Mouse (Mus musculus): ENCODE measurements around the gene Rab30. TPM values are rescaled to one million over a fixed set of nuclear protein-coding genes. Genes with fewer than 3 reads are reported as not detected.
A peak's percentile ranks its signal among the peaks of the same experiment; 100 is the strongest.
"Not testable (repeated sequence)": the region's sequence is repeated elsewhere in the genome, so short reads cannot be mapped to it uniquely, and the experiment has no call there.

Gene Rab30
- total RNA-seq, 2 experiments from 2014 or later: 40.7 to 43.0 TPM

DNA sequence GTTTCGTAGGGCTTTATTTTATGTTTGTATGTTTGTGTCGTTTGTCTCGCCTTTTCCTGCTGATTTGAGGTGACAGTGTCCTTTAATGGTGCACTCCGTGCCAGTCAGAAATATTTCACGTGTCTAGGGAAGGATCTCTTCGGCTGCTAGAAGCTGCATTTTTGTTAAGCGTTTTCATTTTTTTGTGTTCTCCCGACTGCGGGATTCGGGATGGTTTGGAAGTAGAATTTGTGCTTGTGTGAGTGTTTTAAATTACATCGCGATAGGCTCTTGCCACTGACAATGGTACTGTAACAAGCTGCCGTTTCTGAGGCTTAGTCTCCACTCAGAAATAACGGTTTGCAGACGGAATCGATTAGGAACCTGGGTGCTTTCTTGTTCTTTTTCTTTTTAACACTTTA lies 938 bp downstream of the Rab30 start:
- intact Hi-C loops (cut with DNase I): loop anchor here (5.0 to 10.0 kb wide), 3 partner anchors 95 to 222 kb away; no protein-coding TSS in a partner anchor
- peak in 1 of 2 experiments; percentile 18 for DNase-seq (ENCODE audit: low spot score in 2 of 2)

DNA sequence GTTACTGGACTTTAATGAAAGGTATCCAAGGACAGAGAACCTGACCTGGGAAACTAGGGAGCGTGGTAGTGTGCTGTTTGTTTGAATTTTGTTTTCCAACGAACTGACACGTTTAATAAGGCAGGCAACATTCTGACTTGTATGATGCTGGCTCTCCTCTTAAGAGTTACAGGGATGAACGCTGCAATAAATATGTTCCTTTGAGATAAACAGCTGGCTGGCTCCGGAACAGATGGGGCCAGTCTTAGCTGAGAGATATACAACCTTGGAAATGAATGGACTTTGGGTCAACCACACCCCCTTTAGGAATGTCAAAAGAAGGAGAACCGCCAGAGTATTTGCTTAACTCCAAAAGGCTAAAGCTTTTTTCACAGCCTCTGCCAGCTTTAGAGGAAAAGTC lies 1.4 kb downstream of the Rab30 start:
- no peak for DNase-seq (ENCODE audit: low spot score in 2 of 2)
- intact Hi-C loops (cut with DNase I): loop anchor here (5.0 to 10.0 kb wide), 3 partner anchors 95 to 222 kb away; no protein-coding TSS in a partner anchor

DNA sequence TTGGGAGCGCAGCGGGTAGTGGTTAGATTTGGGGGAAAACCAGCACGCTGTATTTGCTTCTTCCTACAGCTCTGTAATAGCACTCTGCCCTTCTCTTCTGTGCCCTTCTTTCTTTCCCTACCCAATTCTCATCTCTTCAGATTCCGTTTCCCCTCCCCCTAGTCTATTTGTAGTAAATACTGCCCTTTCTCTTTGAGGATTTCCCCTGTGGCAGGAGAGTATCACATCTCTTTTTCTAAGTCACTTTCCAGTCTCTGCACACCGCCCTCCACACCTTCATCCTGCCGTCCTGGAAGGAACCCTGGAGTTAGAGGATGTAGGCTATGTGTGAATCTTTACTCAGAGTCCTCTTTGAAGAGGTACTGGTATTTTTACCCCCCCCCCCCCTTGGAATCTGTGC lies 1.9 kb downstream of the Rab30 start:
- DNase-seq (ENCODE audit: low spot score in 2 of 2): no peak
- intact Hi-C loops (cut with DNase I): loop anchor here (5.0 to 10.0 kb wide), 3 partner anchors 94 to 221 kb away; no protein-coding TSS in a partner anchor

DNA sequence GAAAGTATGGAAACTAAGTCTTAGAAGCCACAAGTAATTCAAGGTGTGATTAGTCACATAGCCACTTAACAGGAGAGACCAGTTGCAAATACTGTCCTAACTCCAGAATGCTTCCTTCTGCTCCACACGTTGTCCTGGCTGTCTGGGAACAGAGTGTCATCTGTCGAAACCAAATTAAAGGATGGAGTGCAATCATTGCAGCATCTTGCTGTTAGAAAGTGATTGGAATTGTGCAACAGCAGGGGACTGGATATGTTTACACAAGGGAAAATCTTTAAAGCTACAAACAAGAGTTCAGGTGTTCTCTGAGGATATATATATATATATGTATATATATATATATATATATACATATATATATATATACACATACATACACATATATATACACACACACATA lies 9.0 kb downstream of the Rab30 start:
- no peak for DNase-seq (ENCODE audit: low spot score in 2 of 2)
- intact Hi-C loops (cut with DNase I): no loop called here

DNA sequence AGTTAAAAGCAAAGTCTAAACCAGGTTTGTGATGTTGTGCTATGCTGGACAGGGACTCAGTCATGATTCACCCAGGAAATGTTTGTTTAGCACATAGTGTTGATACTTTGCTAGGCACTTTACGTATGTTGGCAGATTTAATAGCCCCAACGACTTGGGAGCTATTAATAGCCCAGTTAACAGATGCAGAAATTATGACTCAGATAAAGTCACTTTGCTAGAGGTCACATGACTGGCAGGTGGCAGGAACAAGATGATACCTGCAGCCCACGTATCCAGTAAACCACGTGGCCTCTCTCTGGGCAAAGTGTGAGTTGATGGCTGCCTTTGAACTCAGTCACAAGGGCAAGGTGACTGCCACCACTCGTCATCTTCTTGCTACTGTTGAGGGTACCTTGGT lies 16.7 kb downstream of the Rab30 start:
- intact Hi-C loops (cut with DNase I): no loop called here
- no peak for DNase-seq (ENCODE audit: low spot score in 2 of 2)

DNA sequence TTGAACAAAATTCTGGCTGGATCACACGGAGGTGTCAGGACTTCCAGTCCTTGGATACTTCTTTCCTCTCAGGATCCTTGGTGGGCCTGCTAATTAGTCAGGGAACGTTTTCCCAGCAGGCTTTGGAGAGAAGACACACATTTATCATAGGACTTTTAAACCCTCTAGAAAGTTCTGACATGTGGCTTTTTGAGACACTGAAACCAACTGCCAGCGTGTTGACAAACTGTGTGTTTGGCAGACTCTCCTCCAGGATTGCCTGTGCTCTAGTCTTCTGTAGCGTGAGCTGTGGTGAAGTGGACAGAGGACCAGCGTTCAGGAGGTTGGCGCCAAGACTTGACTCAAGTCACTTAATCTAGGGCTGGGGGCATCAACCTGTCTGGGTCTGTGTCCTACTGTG lies 19.2 kb downstream of the Rab30 start:
- intact Hi-C loops (cut with DNase I): no loop called here
- no peak for DNase-seq (ENCODE audit: low spot score in 2 of 2)

DNA sequence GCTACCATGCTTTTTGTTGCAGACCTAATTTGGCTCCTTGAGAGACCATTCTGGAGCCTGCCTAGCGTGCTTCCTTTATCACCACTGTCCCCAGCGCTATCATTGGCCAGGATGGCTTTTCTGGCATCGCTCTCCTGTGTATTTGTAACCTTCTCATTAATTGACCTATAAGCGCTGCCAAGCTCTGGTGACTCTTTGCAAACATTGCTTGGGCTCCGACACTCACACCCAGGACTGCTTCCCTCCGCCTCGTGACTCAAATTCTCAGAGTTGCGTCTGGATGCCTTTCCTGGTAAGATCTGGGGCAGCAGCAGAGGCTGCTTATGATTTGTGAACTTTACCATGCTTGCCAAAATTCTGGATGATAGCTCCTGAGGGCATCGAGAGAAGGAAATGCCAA lies 19.8 kb downstream of the Rab30 start:
- intact Hi-C loops (cut with DNase I): no loop called here
- no peak for DNase-seq (ENCODE audit: low spot score in 2 of 2)

DNA sequence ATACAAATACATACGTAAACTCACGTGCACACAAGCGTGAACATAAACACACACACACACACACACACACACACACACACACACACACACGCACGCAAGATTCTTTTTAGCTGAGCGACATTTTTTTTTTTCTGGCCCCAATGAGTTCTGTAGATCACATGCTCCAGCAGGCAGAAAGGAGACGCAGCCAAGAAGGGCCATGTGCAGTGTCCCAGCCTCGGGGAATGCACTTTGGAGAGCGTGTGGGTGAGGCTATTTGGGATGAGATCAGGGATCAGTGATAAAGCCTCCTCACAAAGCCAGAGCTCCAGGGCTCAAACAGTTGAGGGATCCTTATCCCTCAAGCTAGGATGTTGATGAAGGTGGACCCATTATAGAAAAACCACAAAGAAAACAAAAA lies 24.0 kb downstream of the Rab30 start:
- intact Hi-C loops (cut with DNase I): no loop called here

DNA sequence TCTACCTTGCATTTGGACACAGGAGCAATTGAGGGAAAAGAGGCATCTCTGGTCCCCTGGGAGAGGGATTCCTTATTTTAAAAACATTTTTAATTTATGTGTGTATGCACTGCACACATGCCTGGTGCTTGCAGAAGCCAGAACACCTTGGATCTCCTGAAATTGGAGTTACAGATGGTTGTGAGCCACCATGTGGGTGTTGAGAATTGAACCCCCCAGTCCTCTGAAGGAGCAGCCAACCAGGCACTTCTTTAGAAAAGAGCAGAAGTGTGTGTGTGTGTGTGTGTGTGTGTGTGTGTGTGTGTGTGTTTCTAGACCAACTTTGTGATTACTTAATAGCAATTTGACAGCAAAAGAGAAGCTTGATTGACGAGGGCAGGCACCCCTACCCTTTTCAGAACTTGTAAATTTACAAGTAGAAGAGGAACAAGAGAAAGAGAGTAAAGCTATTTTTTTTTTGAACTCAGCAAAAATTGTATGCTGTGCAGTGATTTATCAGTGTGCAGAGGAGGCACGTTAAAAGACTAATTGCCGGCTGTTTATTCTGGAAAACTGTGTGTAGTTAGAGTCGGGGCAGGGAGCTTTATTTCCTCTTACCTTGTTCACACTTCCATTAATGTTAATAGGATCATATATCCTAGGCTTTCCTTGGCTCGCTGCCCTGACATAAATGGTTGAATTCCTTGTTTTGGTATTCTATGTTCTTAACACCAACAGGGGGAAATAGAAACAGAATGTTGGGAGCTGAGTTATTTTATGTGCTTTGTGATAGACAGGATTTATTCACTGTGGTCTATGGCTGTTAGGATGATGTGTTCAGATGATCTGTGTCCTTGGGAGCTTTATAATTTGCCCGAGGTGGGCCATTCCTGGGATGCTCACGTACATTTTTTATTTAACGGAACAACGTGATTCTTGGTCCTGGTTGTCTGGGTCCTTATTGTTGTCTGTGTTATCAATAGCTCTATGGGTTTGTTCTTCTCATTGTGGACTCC lies 25.0 kb downstream of the Rab30 start:
- intact Hi-C loops (cut with DNase I): no loop called here
- DNase-seq (ENCODE audit: low spot score in 2 of 2): peak; percentile 38 to 43

More for the DNA sequence above, 24.0 kb downstream of the Rab30 start:
- DNase-seq (ENCODE audit: low spot score in 2 of 2): no peak

DNA sequence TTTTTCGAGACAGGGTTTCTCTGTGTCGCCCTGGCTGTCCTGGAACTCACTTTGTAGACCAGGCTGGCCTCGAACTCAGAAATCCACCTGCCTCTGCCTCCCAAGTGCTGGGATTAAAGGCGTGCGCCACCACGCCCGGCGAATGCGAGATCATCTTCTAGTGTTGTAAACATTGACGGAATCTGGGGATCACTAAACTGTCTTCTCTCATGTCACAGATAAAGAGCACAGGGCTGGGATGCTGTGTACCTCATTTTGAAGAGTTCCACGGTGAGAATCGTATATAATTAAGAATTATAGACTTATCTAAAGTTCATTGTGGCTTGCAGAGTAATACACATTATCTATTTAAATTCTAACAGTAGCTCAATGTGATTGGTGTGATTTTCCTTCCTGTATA lies 26.7 kb downstream of the Rab30 start:
- DNase-seq (ENCODE audit: low spot score in 2 of 2); intact Hi-C loops (cut with DNase I): not testable (repeated sequence)

DNA sequence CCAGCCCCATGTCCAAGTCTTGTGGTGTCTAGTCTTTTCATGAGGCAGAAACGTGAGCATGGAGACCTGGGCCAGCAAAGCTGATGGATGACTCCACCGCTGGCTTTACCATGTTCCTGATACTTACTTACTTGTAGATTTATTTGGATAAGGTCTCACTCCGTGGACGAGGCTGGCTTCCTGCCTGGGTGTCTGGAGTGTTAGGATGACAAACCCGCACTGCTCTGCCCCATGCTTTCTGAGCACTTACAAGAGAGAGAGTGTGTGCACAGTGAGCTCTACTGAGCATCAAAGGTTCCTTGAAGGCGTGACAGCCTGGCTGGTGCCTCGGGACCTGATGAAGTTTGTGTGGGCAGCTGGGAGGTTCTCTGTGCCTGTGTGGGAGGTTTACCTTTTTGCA lies 27.5 kb downstream of the Rab30 start:
- peak; percentile 27 to 33 for DNase-seq (ENCODE audit: low spot score in 2 of 2)
- intact Hi-C loops (cut with DNase I): no loop called here

DNA sequence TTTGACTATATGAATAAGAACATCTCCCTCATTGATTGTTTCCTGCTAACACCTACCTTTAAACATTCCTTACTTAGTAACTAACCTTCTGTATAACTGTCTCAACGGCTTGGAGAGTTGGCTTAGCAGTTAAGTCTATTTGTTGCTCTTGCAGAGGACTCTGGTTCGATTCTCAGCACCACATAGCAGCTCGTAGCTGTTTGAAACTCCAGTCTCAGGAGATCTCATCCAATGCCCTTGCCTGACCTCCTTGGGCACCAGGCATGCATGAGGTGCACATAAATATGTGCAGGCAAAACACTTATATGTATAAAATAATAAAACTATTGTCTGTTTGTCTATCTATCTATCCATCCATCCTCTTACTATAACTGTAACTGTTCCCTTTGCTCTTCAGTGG lies 31.6 kb downstream of the Rab30 start:
- DNase-seq (ENCODE audit: low spot score in 2 of 2): no peak
- intact Hi-C loops (cut with DNase I): no loop called here

DNA sequence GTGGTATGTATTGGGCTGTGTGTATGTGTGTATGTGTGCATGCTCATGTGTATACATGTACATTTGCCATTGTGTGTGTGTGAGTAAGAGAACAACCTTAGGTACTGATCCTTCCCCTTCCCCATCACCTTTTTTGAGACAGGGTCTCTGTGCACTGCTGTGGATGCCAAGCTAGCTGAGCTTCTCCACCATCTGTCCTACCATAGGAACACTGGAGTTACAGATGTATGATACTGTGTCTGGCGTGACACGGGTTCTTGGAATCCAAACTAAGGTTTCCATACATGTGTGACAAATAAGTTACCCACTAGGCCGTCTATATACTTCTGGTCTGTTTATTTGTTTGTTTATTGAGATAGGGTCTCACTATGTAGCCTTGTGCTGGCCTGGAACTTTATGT lies 32.2 kb downstream of the Rab30 start:
- DNase-seq (ENCODE audit: low spot score in 2 of 2): no peak
- intact Hi-C loops (cut with DNase I): no loop called here

DNA sequence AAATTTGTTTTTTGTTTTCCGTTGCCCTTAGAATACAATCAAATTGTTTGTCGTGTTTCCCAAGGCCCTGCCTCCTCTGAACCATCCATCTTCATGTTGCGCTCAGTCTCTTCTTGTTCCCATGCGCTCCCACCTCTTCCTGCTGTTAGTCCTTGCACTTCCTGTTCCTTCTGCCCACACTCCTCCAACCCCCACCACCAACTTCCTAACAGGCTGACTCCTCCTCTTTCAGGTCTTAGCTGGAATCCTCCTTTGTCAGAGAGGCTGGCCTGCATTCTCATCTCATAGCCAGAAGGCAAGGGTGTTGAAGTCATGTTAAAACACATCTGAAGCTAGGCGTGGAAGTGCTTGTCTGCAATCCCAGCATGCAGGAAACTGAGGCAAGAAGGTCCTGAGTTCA lies 33.3 kb downstream of the Rab30 start:
- intact Hi-C loops (cut with DNase I): no loop called here
- DNase-seq (ENCODE audit: low spot score in 2 of 2): no peak

DNA sequence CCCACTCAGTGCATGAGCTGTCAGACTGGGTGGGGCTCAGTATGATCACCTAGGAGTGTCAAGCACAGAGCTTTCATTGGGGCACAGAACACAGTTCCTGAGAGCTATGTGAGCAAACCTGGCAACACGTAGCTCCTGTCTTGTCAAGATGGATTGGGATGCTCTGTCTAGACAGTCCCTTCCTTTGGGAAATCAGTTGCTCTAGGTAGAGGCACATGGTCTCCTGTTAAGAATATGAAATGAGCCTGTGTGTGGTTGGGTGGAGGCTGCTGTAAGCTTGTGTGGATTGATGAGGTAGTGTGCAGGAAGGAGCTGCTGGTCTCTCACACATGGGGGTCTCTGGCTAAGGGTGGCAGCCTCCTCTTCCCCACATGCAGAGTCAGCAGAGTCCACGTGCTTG lies 34.3 kb downstream of the Rab30 start:
- intact Hi-C loops (cut with DNase I): no loop called here
- no peak for DNase-seq (ENCODE audit: low spot score in 2 of 2)

DNA sequence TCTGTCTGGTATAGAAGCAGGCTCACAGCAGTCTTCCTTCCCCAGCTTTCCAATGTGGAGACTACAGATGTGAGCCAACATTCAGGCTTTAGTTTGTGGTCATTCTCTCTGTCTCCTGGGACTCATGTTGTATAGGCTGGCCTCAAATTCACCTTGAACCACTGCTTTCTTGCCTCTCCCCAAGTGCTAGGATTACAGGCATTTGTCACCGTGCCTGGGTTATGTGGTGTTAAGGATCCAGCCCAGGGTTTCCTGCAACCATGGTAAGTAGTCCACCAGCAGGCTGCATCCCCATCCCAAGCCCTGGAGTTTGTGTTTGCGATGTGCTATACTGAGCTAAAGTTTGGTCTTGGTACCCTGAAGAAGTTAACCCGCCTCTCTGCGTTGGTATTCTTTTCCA lies 35.2 kb downstream of the Rab30 start:
- intact Hi-C loops (cut with DNase I): no loop called here
- peak in 1 of 2 experiments; percentile 27 for DNase-seq (ENCODE audit: low spot score in 2 of 2)

DNA sequence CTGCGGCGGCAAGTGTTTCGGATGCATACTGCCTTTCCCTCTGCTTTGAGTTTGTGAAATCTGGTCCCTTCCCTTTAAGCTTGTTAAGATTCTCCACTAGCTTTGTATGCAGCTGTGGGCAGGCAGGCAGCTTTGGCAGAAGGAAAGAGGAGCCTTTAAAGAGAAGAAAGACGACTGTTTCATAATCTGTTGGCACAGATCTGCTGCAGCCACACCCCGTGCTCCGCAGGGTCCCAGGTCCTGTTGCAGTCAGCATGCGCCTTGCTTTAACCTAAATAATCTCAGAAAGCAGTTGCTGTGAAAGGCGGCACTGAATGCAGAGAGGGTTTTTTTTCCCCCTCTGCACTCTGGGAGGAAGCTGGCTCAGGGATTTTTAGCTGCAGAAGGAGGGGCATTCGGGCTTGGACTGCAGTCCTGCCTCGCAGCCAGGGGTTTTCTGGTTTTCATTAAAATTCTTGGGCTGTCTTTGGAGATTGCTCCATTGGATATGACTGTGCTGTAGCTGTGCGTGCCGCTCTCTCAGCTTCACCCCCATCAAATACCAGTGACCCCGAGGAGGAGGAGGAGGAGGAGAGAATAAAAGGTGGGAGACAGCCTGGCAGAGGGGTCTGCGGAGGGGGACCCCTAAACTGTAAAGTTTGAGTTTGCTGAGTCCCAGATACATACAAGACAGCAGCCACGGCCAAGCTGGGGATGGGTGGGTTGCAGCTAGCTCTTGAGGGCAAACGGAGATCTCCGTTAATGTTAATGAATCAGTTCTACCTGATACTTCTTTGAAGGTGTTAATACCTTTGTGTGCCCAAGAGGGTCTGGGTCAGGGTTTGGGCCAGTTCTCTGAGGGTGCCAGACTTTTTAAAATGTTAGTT lies 35.9 kb downstream of the Rab30 start:
- DNase-seq (ENCODE audit: low spot score in 2 of 2): peak; percentile 67 to 68
- intact Hi-C loops (cut with DNase I): no loop called here

DNA sequence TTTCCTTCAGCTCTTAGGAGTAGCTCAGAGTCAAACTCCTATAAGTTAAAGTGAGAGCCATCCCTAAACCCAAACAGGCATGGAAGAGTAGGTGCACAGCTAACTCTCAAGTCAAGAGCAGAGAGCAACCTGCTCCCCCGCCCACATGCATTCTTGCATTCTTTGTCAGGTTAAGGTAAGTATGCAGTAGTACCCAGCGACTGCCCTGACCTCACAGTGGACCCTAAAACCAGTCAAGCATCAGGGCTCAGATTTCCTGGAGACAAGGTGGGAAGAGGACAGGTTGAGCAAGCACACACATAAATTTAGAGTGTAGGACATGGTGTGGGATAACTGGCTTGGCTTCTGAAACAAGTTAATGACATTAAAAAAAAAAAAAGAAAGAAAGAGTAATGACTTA lies 37.7 kb downstream of the Rab30 start:
- DNase-seq (ENCODE audit: low spot score in 2 of 2): no peak
- intact Hi-C loops (cut with DNase I): no loop called here

DNA sequence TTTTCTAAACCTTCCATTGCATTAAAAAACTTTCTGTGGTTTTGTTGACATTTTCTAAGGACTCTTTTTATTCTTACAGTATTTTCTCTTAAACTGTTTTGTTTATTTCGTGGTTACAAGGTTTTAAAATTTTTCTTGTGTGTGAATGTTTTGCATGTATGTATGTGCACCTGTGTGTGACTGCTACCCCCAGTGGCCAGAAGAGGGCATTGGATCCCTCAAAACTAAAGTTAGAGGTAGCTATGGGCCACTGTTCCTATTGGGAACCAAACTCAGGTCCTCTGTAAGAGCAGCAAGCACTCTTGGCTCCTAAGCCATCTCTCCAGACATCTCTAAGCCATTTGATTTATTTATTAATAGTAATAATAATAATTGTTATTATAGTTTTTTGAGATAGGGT lies 40.0 kb downstream of the Rab30 start:
- DNase-seq (ENCODE audit: low spot score in 2 of 2): no peak
- intact Hi-C loops (cut with DNase I): no loop called here

DNA sequence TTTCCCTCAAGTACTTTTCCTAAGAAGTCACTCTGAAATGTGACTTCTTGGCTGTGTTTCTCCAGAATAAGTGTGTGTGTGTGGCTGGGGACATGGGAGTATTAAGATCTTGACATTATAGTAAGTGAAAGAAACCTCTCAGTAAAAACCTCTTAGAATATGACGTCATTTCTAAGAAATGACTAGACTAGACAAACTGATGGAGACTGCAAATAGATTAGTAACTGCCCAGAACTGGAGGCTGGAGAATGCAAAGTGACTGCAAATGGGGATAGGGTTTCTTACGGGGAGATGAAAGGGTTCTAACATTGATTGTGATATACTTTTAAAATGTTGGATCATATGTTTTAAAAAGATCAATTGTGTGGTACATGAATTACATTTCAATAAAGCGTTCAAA lies 40.5 kb downstream of the Rab30 start:
- no peak for DNase-seq (ENCODE audit: low spot score in 2 of 2)
- intact Hi-C loops (cut with DNase I): no loop called here
